Mouse (Mus musculus): ENCODE results near the gene Ptprz1.
"Not testable (repeated sequence)": the region's sequence is repeated elsewhere in the genome, so short reads cannot be mapped to it uniquely, and the experiment has no call there.

Gene Ptprz1

DNA sequence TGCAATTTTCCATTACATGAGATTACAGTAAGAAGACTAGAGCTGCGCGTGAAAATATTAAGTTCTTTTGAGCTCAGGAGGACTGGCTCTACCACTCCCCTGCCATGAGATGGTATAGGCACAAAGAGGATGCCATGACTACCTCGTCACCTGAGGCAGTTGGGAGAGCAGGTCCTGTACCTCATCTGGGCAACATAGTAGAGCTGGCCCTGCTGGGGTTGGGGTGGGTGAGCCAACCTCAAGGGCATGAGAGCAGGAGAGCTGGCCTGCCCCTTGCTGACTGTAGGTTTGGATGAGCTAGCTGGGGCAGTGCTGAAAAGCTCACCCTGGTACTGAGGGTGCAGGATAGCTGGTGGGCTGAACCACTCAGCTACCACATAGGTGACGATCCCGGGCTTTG is 180.4 kb downstream of the Ptprz1 start:
- Histone ChIP-seq H3K27me3 (ENCODE audit: insufficient read depth, low read length) (no peaks in the 10 kb centered on the region), H3K36me3 (ENCODE audit: insufficient read depth, low read length) (no peaks in the 10 kb centered on the region), H3K4me1 (replicated peaks; ENCODE audit: low read depth, low read length) (no peaks in the 10 kb centered on the region), H3K4me3 (replicated peaks; ENCODE audit: low read length) (no peak overlapping the region), H3K9me3 (ENCODE audit: low read length) (peaks cover 9% of the 10 kb centered on the region)
- TF ChIP-seq NANOG (IDR thresholded peaks at IDR 0.05; ENCODE audit: borderline replicate concordance, low read length) (no peak), CTCF (conservative IDR thresholded peaks at IDR 0.05; ENCODE audit: low read length) (no peak), POU5F1 (IDR thresholded peaks at IDR 0.05; ENCODE audit: borderline replicate concordance, low read length) (no peak)

DNA sequence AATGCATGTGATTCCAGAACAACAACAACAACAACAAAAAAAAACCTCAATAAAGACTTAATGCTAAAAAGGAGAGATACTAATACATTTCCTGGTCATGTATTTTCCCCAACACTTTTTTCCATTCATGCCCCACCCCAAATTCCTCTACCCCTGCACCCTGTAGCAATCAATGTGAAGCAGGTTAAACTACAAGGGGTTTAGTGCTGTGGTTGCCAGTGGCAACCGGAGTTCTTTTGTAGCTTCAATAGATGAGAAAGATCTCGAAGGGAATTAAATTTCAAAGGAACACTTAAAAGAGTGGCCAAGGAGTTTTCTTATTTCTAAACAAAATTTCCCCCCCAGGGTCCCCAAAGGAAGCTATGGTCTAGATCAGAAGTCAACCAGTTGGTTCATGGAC is 200.8 kb downstream of the Ptprz1 start:
- TF ChIP-seq POU5F1 (IDR thresholded peaks at IDR 0.05; ENCODE audit: borderline replicate concordance, low read length) (no peak), NANOG (IDR thresholded peaks at IDR 0.05; ENCODE audit: borderline replicate concordance, low read length) (no peak)

DNA sequence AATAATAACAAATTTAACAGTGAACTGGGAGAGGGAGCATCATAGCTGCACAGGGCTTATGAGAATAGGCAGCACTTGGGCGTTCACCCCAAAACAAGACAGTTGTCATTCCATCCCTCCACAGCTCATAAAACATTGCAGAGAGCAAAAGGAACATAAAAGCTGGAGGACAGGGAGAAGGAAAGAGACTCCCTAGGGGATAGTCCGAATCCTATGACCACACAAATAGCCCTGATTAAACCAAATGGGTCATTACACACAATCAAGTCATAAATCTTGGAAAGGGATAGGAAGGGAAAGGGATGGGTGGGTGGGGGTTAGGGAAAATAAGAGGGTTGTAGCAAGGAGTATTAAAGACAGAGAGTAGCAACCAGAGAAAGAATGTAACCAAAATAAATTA is 203.0 kb downstream of the Ptprz1 start:
- H3K4me1 ChIP-seq (replicated peaks; ENCODE audit: low read depth, low read length), result peaks cover 47% of the 10 kb centered on the region
- H3K36me3 ChIP-seq (ENCODE audit: insufficient read depth, low read length), result 0 out of 2 replicates have a peak, but pooled peaks cover 4% of the 10 kb centered on the region
- no peaks in the 10 kb centered on the region for H3K27me3 ChIP-seq (ENCODE audit: insufficient read depth, low read length)
- H3K9me3 ChIP-seq (ENCODE audit: low read length), result no peaks in the 10 kb centered on the region
- TF ChIP-seq NANOG (IDR thresholded peaks at IDR 0.05; ENCODE audit: borderline replicate concordance, low read length) (no peak), CTCF (conservative IDR thresholded peaks at IDR 0.05; ENCODE audit: low read length) (no peak), POU5F1 (IDR thresholded peaks at IDR 0.05; ENCODE audit: borderline replicate concordance, low read length) (no peak)
- no peak overlapping the region for H3K4me3 ChIP-seq (replicated peaks; ENCODE audit: low read length)

More for the DNA sequence above, 200.8 kb downstream of the Ptprz1 start:
- peaks cover 34% of the 10 kb centered on the region for H3K4me1 ChIP-seq (replicated peaks; ENCODE audit: low read depth, low read length)
- H3K27me3 ChIP-seq (ENCODE audit: insufficient read depth, low read length), result no peaks in the 10 kb centered on the region
- H3K9me3 ChIP-seq (ENCODE audit: low read length), result no peaks in the 10 kb centered on the region
- H3K36me3 ChIP-seq (ENCODE audit: insufficient read depth, low read length), result 0 out of 2 replicates have a peak, but pooled peaks cover 4% of the 10 kb centered on the region
- H3K4me3 ChIP-seq (replicated peaks; ENCODE audit: low read length), result no peak overlapping the region

DNA sequence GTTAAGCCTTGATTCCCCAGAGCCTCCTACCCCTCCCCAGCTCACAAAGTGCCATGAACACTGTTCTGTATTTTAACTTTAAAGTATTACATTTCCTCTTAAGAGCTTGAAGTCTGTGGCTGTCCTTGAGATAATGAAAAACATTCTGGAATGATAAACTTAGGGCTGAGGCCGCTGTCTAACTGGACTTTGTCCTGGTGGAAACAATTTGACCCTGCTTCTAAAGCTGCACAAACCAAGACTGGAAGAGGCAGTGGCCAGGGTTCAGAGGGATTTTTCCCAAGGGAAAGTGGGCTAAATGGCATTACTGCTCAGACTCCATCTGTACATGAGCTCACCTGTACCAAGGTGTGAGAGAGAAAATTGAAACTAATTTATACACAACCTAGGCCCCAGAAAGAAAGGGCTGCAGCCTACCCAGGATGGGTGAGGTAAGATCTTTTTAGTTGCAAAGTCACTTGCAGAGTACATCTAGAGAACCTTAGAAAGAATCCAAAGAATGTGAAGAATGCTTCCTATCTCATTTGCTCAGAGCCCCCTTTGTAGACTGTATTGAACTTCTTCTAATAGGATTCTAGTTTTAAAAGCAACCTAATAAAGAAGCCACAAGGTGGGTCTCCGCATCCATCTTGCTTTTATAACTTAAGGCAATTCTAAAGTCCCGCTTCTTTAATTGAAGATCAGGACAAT is 204.8 kb downstream of the Ptprz1 start:
- Histone ChIP-seq H3K4me1 (replicated peaks; ENCODE audit: low read depth, low read length) (peaks cover 48% of the 10 kb centered on the region), H3K36me3 (ENCODE audit: insufficient read depth, low read length) (no peaks in the 10 kb centered on the region), H3K9me3 (ENCODE audit: low read length) (peaks cover 4% of the 10 kb centered on the region; the same call in 1 of the 2 replicates), H3K27me3 (ENCODE audit: insufficient read depth, low read length) (no peaks in the 10 kb centered on the region), H3K4me3 (replicated peaks; ENCODE audit: low read length) (0 out of 2 replicates have a peak overlapping the region, but pooled peaks have one; percentile 7)
- TF ChIP-seq NANOG (IDR thresholded peaks at IDR 0.05; ENCODE audit: borderline replicate concordance, low read length) (no peak), CTCF (conservative IDR thresholded peaks at IDR 0.05; ENCODE audit: low read length) (no peak), POU5F1 (IDR thresholded peaks at IDR 0.05; ENCODE audit: borderline replicate concordance, low read length) (no peak)

DNA sequence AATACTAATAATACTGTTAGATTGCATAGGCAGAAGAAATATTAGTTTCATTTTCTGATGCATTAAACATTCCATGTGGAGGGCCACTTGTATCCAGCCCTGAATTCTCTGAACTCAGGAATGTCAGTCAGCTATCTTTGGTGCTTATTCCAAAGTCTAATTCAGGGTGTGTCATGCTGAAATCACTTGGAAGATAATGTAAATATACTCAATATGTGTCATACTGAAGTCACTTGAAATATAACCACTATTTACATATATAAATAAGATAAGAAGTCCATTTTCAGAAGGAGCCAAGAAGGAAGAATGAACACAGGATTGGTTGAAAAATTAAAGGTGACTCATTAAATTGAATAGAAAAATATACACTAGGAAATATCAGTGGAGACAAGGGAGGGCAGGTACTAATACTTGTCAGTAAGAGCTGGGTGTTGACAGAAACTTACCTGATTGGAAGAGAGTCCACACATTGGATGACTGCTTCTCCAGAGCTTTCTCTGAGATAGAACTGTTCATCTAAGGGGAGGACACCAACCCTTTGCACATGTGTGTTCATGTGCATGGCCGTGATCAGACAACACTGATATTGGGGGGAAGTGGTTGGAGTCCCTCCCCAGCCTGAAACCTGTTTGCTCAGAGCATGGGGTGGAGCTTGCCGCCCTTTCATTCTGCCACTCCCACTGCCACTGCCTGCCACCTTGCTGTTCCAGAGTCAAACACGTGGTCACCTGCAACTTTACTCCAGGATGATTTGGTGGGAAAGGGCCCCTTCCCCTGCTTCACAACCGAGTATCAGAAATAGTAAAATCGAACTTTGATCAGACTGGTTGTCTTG is 209.5 kb downstream of the Ptprz1 start:
- H3K36me3 ChIP-seq (ENCODE audit: insufficient read depth, low read length), result no peaks in the 10 kb centered on the region; the same call in 1 of the 2 replicates
- H3K4me3 ChIP-seq (replicated peaks; ENCODE audit: low read length), result no peak overlapping the region
- no peaks in the 10 kb centered on the region for H3K27me3 ChIP-seq (ENCODE audit: insufficient read depth, low read length)
- TF ChIP-seq POU5F1 (IDR thresholded peaks at IDR 0.05; ENCODE audit: borderline replicate concordance, low read length) (no peak), NANOG (IDR thresholded peaks at IDR 0.05; ENCODE audit: borderline replicate concordance, low read length) (no peak), CTCF (conservative IDR thresholded peaks at IDR 0.05; ENCODE audit: low read length) (no peak)
- H3K4me1 ChIP-seq (replicated peaks; ENCODE audit: low read depth, low read length), result peaks cover 27% of the 10 kb centered on the region
- peaks cover 28% of the 10 kb centered on the region for H3K9me3 ChIP-seq (ENCODE audit: low read length)

DNA sequence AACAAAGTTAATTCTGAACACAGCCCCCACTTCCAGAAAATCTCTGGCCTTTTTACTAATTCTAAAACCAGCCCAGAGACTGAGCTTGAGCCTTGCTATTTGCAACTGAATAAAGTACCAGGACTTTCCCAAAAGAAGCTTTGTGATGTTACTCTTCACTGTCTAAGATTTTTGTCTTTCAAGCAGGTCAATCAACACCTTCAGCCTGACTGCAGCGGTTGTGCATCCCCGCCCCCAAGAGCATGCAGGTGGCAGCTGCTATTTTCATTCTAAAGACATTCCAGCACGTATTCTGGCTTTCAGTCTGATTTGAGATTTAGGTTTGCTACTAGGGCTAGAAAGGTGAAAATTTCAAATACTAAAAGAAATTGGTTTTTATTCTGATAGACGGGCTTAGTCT is 214.0 kb downstream of the Ptprz1 start:
- not testable (repeated sequence) for H3K36me3 ChIP-seq (ENCODE audit: insufficient read depth, low read length); H3K4me1 ChIP-seq (replicated peaks; ENCODE audit: low read depth, low read length); H3K4me3 ChIP-seq (replicated peaks; ENCODE audit: low read length); H3K27me3 ChIP-seq (ENCODE audit: insufficient read depth, low read length)
- H3K9me3 ChIP-seq (ENCODE audit: low read length), result peaks cover 45% of the 10 kb centered on the region

DNA sequence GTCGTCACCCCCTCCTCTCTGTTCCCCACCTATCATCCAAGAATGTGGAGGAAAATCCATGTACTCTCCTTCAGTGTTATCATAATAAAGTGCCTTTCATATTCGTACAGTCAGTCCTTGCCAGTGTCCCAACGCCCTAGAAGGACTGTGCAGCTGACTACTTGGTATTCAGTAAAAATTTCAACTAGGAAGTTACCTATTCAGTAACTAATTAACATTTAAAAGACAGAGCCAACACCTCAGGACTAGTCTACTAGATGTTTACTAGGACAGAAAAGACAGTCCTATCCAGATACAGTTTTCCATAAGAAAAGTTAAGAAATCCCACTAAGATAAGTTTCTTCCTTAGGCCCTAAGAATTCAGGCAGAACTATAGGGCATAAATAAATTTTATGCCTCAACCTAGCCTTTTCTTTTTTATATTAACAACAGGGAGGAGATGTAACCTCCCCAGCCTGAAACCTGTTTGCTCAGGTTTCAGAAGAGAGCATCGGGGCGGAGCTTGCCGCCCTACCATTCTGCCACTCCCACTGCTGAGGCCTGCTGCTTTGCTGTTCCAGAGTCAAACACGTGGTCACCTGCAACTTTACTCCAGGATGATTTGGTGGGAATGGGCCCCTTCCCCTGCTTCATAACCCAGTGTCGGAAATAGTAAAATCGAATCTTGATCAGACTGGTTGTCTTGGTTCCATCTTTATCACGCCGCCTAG is 215.2 kb downstream of the Ptprz1 start:
- not testable (repeated sequence) for H3K4me3 ChIP-seq (replicated peaks; ENCODE audit: low read length); H3K27me3 ChIP-seq (ENCODE audit: insufficient read depth, low read length); H3K36me3 ChIP-seq (ENCODE audit: insufficient read depth, low read length); H3K4me1 ChIP-seq (replicated peaks; ENCODE audit: low read depth, low read length)
- H3K9me3 ChIP-seq (ENCODE audit: low read length), result peaks cover 37% of the 10 kb centered on the region

Data from E14TG2a.4 (cell line).